Mouse (Mus musculus) kidney, postnatal 14 days (tissue): Measurements from ENCODE around the gene Ccr10.
A peak's percentile ranks its signal among the peaks of the same experiment; 100 is the strongest.

Experiments used
- DNase-seq: peaks from one replicate; pipeline ENCODE4 v3.0.0; 2022; ENCODE audit warnings: mixed read lengths

The Ccr10 gene

DNA sequence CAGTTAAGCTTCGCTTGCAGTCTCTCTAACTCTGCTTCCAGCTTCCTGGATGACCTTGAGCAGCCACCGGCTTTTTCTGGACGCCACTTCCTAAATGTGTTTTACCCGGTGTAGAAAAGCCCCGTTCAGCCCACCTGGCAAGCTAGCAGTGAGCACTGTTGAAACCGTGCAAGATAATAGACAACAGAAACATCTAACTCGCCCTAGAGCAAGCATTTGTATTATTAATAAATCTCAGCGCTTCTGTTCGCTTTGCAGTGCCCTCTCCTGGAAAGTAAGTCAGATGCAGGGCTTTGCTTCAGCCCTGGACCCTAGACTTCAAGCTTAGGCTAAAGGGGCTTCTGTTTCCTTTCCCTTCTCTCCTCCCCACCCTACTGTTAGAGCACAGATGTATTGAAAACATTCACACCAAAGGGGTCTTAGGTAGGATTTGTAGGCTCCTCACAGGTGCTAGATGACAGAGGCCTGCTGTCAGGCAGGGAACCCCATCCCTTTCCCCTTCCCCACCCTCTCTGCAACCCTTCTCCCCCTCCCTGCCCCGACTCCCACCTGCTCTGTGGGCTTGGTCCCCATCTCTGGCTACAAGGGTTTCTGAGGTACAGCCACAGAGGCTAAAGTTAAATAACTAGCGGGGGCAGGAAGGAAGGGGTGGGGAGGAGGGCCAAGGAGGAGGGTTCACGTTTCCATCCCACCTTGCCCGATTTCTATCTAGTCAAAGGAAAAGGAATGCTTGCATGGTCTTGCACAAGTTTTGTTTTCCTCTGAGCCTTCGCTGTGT is at the start of gene Ccr10:
Gene Ccr10 (minus strand): TSS at position 593 of the 778 bp plus-strand sequence.
- DNase-seq = no peak

DNA sequence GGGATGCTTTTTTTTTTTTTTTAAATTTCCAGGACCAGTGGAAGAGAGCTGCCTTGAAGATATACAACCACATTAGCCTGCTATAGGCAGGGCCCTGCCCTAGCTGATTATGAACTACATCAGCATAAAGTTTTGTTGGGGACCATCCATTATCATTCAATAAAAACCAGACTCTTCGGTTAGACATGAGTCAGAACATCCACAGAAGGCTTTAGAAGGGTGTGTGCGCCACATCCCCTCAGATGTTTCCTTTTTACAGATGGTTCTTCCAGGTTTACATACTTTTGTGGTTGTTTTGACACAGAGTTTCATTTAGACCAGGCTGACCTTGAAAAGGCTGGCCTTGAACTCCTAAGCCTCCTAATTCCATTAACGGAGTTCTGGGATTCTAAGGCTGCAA is 49.1 kb upstream of the Ccr10 start:
- no peak for DNase-seq

DNA sequence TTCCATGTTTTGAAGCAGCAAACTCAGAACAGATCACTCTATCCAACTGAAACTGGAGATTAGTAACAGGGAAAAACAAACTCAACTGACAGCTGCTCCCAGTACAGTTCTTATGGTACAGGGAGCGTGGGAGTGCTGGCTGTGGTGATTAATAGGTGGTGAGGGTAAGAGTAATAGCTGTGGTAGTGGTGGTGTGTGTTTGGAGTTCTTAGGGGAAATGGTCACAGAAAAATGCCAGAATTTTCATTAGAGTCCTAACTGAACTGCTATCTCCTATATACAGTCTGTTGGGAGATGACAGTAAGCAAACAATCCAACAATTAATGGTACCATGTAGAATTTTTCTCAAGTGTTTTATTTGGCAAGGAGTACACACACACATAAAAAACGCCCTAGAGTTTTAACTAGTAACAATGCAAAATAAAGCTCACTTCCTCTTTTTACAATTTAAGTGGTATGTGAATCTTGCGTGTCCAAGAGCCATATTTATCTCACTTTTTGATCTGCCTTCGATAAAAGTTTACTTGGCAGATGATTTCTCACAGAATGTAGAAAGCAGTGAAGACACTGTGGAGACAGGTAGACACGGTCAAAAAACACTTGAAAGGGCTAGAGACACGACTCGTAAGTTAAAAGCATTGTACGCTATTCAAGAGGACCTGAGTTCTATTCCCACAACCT is 46.2 kb upstream of the Ccr10 start:
- DNase-seq = peak; percentile 33

DNA sequence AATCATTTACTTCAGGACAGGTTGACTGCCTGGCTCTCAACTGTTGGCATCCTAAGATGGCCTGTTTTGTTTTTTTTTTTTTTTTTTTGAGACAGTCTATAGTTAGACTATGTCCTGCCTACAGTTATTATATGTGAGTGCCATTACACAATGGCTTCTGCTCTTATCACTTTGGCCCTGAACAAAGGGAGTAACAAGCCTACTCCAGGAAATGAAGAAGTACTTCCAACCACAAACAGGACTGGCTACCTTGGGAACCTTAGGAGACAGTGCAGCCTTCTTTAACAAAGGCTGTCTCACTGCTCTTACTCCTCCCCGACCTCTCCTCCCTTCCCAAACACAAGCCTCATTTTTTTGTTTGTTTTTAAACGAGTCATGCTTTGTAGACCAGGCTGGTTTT is 45.6 kb upstream of the Ccr10 start:
- DNase-seq = no peak

DNA sequence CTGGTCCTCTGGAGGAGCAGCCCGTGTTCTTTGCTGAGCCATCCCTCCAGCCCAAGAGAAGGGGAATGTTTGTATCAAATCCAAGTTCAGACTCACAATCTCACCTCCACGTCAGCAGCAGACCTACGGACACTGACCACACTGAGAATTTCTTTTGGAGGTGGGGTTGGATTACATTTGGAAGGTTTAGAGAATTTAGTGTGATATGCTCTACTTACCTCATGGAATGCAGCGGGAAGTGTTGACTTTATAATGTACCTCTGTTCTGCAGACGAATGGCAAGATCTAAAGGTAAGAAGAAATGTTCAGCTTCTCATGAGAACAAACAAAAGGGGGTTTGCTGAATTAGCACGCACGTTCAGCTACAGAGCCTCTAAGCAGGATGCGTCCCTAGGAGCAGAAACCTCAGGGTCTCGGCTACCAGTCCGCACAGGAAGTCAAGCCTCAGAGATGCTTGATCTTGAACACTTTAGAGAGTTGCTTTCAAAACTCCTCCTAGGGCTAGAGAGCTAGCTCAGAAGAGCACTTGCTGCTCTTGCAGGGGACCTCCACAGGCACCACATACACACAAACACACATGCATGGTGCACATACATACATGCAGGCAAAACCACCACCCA is 43.3 kb upstream of the Ccr10 start:
- peak; percentile 55 for DNase-seq

DNA sequence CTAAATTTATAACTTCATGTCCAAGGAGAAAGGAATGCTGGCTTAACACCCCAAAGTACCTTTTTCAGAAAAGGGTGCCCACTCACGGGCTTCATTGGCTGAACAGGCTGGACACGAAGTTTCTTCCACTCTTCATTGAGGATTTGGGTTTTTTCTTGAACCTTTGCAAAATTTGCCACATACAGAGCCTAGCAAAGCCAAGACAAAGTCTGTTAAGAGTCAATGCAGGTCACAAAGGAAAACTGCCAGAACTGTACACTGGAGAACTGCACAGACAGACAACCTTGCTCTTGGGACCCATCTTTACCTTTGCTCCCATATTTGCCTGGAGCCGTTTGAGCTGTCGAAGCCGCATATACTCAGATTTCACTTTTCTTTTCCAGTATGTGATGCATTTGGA is 41.7 kb upstream of the Ccr10 start:
- DNase-seq = peak; percentile 38

DNA sequence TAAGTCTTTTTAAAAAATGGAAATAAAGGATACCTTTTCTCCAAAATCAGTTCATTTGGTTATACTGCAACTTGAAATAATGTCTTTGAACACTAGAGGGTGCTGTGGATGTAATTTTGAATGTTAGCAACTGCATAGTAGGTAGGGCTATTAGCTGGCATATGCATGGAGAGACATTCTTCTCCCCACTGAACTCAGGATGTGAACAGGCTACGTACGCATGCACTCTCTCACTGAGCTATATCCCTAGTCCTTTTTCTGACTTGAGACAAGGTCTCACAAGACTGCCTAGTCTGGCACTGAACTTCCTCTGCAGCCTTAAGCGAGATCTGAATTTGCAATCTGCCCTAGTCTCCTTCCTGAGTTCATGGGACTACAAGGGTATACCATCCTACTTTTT is 36.7 kb upstream of the Ccr10 start:
- peak; percentile 74 for DNase-seq

DNA sequence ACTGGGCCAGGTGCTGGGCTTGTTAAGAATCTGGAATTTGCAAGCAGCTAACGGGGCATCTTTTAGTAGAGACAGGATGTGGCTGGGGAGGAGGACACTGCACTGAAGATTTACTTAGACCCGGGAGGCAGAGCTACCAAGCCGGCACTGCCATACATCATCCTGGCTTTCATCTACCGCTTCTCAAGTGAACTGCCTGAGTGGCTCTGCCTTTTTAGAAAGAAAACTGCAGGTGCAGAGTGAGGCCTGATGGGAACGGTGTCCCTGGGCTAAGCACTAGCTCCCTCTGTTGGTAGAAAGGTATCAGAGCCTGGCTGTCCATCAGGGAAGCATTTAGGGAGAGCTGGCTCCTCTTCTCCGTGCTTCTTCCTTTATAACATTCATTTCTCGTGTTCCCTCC is 25.7 kb upstream of the Ccr10 start:
- no peak for DNase-seq

DNA sequence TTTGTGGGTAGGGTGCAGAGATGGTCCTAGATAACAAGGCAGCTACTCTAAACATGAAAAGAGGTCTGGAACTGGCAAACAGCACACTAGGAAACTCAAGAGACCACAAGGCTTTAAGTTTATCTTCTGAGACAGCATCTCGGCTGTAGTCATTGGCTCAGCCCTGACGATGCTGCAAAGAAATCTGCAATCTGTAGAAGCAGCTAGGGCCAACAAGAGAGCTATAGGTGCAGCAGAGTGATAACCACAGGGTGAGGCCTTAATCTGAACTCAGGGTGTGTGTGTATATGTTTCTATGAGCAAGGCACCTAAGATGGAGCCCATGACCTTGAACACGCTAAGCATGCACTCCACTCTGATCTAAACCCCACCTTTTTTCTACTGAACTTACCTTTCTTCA is 24.3 kb upstream of the Ccr10 start:
- no peak for DNase-seq

DNA sequence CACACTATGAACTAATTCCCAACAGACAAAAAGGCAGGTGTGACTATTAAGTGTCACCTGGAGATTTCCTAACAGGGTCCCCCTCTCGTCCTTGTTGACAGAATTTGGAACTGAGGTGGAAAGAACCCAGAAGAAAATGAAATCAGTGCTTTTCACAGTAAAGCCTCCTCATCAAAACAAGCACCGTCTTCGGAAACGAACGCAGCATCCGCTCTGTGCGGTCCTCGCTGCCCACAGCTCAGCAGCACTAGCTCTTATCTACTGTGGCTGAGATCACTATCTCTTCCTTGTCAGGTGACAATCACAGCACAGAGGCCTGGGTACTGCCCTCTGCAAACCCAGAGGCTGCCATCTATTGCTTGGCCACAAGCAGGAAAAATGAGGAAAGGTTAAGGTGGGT is 20.9 kb upstream of the Ccr10 start:
- no peak for DNase-seq

DNA sequence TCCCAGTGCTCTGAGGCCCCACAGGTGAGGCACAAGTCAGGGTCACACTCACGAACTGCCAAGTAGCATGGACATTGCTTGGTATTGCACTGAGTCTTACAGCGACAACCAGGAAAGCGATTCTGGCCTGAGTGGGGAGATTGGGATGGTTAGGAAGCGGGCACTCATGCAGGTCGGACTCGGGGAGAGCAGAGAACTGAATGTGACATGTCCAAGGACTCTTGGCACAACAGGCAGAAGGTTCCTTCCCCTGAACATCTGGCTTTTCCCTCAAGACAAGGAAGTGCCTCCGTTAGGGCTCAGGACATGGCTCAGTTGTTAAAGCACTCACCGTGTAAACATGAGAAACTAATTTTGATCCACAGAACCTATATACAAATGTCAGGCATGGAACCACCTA is 20.3 kb upstream of the Ccr10 start:
- no peak for DNase-seq

DNA sequence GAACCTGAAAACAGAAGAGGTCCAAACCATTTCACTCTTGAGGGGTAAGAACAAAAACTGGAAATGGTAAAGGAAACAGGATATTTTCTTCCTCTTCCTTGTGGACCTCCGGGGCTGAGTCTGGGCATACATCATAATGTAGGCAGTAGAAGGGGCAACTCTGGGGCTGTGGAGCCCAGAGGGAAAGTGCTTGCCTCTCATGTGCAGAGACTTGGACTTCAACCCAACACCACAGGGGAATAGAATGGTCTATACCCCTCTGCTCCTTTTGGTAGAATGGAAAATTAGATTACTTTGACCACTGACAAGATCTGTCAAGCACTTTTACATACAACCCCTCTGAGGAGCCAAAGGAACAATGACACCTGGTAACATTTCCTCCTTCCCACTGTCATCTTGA is 19.9 kb upstream of the Ccr10 start:
- no peak for DNase-seq

DNA sequence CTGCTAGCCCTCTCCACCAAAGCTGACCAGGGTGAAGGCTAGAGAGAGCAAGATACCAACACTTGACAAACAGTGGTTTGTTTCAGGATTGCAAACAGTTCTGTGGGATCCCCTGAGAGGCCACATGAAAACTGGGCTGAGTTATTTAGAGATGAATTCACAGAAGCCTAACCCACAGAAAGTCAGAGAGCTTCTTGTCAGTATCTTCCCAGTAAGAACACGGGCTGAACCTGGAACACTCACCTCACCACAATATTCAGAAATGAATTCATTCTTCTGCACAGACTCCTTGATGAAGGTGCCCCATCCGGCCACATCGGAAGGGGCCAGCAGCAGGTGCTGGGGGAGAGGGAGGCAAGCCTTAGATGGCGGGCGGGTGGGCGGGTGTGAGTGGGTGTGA is 19.4 kb upstream of the Ccr10 start:
- DNase-seq = no peak

DNA sequence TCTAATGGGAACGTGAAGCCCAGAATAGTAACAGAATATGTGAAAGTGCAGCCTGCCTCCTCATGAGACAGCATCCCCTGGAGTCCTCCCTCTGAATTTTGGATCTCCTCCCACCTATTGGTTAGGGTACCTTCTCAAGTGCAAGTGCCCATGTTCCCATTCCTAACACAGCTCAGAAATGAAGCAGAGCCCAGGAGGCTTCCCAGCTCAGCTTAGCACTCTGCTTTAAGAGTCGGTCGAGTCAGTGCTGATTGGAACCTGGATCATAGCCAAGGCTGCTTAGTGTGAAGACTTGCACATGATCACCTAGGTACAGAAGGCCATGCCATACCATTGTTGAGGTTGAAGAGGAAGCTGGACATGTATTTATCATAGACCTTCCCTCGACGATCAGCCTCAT is 18.9 kb upstream of the Ccr10 start:
- DNase-seq = no peak

DNA sequence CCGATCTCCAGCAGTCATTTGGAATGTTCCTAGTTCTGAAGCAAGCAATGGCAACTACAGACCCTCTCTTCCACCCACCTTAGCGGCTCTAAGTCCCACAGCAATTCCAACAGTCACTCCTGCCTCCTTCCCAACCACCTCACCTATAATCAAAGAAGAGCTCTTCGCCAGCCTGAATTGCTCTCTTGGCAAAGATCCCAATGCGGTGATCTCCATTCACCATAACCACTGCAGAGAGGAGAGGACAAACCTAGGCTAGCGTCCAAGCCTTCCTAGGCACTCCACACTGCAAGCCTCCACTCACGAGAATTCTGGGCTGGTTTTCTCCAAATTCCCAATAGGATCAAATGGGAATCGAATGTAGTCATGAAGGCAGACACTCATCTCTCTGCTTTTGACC is 17.8 kb upstream of the Ccr10 start:
- no peak for DNase-seq

DNA sequence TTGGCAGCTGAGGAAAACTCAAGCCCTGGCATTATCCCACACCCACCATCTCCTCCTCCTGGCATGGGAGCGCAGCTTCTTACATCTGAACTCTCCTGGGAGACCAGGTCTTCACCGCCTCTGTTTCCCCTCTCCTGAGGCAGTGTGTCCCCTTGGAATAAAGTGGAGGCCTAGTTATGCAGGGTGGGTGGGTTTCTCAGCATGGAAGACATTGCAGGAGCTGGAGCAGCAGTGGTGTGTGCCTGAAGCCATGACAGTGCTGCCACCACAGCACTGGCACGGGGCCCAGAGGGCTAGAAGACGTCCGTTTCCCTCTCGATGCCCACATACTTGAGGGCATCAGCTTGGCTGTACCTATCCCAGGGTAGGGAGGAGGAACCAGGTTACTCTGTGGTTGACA is 17.4 kb upstream of the Ccr10 start:
- DNase-seq = no peak

DNA sequence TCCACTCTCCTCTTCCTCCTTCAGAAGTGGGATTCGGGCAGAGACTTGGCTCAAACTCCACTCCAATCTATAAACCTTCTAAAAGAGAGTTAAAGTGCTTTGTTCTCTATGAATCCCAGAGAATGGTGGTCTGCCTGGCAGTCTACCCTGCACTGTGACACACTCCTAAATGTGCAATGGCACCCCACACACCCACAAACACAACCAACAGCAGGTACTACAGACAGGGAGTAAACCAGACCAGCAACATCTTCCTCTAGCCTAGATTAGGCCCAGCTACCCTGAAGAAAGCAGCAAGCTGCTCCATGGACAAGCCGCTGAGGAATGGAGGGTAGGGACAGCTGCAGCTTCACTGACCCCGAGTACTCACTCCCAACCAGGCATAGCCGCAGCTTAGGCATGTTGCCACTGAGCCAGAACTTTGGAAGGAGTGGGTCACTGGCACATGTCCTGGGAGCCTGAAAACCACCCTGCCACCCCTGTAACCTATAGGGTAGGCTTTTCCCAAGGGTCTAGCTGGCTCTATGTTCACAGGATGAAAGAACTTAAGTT is 16.8 kb upstream of the Ccr10 start:
- DNase-seq = no peak

DNA sequence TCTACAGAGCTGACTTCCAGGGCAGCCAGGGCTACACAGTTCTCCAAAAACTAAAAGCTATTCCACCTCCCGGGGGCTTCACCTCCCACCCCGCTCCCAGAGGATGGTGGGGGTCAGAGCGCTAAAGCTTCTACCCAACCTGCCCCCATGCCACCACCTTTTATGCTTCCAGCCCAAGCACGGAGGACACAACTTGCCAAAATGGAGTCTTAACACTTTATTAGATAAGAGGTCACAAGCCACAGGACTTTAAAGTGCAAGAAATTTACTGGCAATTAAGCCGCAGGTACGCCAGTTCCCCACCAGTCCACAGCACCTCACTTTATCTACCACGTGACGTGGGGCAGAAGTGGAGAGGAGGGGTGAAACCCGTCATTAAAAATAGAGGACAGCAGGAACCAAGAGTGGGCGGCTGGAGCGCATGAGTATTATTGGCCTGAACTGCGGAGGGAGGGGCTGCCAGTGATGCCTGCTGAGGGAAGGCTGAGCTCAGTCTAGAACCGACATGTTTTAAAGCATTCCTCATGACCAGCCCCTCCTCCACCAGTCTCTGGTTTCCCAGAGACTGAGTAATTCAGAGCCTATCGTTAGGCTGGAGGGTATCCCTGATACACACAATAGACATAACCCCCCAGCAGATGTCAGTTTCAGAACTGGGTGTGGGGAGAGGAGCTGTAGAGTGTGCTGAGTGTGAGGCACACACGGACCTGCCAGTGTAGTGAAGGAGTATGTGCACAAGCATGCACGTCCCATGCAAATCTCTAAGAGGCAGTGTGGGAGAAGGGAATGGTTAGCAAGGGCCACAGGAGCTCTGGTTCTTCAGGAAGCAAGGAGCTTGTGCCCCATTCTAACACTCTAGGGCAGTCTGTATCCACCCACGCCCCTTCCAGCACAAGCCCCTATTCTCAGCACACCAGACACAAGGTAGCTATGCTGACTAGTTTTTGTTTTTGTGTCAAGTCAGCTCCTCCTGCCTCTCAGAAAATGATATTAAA is 16.0 kb upstream of the Ccr10 start:
- DNase-seq = no peak

DNA sequence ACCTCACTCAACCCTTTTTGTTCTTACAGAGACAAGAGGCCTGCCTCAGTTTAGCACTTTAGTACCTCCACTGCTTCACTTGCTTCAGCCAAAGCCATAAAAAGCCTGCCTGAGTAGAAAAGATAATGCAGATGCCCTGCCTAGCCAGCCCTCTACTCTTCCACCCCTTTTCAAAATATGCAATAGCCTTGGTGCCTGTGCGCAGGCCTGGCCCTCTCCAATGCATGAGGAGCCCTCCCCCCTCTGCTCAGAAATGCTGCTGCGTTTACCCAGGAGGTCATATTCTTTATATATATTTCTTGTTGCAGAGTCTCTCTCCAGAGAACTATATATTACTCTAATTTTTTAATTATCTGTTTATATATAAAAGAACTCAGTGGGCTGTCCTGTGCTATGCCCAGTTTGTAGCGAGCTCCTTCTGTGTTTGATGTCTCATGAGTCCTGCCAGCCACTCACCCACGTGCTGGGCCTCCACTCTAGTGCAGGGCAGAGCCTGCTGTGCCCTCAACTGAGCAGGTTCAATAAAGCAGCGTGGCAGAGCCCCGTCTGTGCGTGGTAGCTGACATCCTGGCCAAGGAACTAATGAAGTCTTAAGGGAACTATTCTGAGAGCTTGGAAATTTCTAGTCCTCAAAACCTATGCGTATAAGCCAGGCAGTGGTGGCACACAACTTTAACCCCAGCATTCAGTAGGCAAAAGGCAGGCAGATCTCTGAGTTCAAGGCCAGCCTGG is 15.1 kb upstream of the Ccr10 start:
- no peak for DNase-seq

DNA sequence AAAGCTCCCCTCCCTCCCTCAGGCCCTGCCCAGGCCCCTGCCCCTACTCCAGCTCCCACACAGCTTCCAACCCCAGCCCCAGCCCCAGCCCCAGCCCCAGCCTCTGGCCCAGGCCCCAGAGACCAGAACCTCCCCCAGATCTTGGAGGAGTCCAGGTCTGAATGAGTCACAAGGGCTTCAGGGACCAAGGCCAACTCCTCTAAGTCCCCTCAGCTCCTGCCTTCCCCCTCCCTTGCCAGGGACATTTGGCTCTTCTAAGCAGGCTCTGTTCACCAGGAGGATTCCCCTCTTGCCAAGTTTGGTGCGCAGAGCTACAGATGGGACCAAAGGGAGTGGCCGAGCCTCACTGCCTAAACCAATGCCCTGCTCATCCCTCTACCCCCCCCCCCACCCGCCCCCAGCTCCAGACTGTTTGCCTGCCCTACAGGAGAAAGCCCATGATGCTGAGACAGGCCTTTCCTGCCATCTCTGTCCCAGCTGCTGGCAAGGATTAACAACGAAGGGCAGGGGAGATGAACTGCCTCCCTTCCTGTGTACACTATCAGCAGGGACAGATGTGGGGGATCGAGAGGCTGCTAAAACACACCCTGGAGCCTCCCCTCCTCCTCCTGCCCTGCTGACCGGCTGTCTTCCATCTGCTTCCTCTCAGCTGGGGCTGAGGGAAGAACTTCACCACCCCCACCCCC is 14.4 kb upstream of the Ccr10 start:
- DNase-seq = peak; percentile 76

DNA sequence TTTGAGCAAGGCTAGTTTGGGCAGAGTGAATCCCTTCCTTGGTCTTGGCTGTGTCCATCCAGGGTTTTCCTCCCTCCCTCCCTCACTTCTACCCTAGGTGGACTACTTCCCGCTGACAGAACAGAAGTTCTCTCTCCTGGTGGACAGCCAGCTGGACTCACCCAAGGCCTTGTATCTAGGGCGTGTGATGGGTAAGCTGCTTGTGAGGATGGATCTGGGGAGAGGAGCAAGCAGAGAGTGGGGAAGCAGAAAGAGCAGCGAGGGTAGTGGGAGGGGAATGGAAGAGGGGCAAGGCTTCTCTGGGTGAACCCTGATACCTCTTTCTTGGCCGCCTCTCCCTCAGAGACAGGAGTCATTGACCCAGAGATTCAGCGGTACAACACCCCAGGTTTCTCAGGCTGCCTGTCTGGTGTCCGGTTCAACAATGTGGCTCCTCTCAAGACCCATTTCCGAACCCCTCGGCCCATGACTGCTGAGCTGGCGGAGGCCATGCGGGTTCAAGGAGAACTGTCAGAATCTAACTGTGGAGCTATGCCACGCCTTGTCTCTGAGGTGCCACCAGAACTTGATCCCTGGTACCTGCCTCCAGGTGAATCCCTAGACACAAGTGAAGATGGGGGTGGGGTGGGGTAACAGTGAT is 13.0 kb upstream of the Ccr10 start:
- DNase-seq = no peak
